Mouse (Mus musculus): ENCODE results near the gene Axdnd1. TPM values are rescaled to one million over a fixed set of nuclear protein-coding genes. Genes with fewer than 3 reads are reported as not detected.
A peak's percentile ranks its signal among the peaks of the same experiment; 100 is the strongest.

Gene Axdnd1
- polyA plus RNA-seq, 1 experiment from 2014 or later = 0.22 TPM

DNA sequence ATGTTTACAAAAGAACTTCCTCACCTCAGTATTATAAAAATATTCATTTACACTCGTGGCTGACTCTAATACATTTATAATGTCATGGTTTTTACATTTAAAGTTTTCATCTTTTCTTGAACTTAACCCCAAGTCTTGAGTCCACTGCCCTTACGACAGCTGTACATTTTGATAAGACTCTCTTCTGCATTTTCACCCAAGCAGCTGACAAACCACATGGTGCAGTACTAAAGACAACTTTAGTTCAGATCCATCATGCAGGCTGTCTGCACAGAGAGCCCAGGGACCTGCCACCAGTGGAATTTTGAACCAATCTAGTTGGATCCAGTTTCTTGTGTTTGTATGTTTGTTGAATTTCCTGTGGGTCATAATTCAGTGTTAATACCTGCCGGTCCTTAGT, 34.1 kb downstream of the Axdnd1 start:
- Histone ChIP-seq H3K9me3 (replicated peaks) (no peaks in the 10 kb centered on the region), H3K27me3 (no peaks in the 10 kb centered on the region), H3K4me2 (no peak overlapping the region), H3K36me3 (no peaks in the 10 kb centered on the region), H3K9ac (no peak overlapping the region), H3K4me3 (replicated peaks) (no peak overlapping the region), H3K27ac (no peak overlapping the region), H3K4me1 (no peaks in the 10 kb centered on the region)
- WGBS = 70% methylated on average over 3 of the region's 3 CpGs
- no peak for ATAC-seq (replicated peaks; ENCODE audit: low FRiP score)

DNA sequence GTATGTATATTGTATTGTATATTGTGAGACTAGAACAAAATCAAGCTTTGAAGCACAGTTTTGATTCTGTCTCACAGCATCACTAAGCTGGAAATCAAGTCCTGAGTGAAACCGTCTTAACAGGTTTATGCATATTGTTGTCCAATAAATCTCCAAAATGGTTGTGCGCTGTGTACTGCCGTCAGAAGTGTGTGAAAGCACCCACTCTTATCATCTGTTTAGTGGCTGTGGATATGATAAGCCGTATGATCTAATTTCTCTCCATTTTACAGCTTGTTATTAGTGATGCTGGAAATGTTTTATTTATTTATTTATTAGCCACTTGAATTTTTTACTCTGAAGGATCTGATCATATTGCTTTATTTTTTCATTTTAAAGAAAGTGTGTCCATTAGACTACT, 34.7 kb downstream of the Axdnd1 start:
- no peaks in the 10 kb centered on the region for H3K4me1 ChIP-seq
- no peak overlapping the region for H3K9ac ChIP-seq
- no peaks in the 10 kb centered on the region for H3K27me3 ChIP-seq
- no peaks in the 10 kb centered on the region for H3K36me3 ChIP-seq
- 85% methylated on average over 4 of the region's 4 CpGs for WGBS
- no peak overlapping the region for H3K27ac ChIP-seq
- H3K4me3 ChIP-seq (replicated peaks) = no peak overlapping the region
- no peaks in the 10 kb centered on the region for H3K9me3 ChIP-seq (replicated peaks)
- no peak overlapping the region for H3K4me2 ChIP-seq
- ATAC-seq (replicated peaks; ENCODE audit: low FRiP score) = no peak

DNA sequence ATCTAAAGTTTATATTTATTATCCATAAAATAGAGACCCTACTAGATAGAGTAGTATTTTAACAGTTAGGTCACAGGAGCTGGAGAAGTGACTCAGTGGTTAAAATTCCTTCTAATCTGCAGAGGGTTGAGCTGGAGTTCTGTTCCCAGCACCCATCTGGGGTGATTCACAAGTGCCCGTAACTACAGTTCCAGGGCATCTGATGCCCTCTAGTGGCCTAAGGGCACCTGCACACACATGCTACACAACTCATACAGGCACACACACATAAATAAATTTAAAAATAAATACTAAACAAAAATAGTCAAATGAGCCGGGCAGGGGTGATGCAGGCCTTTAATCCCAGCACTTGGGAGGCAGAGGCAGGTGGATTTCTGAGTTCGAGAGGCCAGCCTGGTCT, 39.7 kb downstream of the Axdnd1 start:
- ATAC-seq (replicated peaks; ENCODE audit: low FRiP score) = no peak
- no peak overlapping the region for H3K9ac ChIP-seq
- no peaks in the 10 kb centered on the region for H3K9me3 ChIP-seq (replicated peaks)
- WGBS = 92% methylated on average over 3 of the region's 3 CpGs
- no peak overlapping the region for H3K27ac ChIP-seq
- H3K4me3 ChIP-seq (replicated peaks) = no peak overlapping the region
- no peak overlapping the region for H3K4me2 ChIP-seq
- H3K36me3 ChIP-seq = no peaks in the 10 kb centered on the region
- no peaks in the 10 kb centered on the region for H3K27me3 ChIP-seq
- H3K4me1 ChIP-seq = no peaks in the 10 kb centered on the region

DNA sequence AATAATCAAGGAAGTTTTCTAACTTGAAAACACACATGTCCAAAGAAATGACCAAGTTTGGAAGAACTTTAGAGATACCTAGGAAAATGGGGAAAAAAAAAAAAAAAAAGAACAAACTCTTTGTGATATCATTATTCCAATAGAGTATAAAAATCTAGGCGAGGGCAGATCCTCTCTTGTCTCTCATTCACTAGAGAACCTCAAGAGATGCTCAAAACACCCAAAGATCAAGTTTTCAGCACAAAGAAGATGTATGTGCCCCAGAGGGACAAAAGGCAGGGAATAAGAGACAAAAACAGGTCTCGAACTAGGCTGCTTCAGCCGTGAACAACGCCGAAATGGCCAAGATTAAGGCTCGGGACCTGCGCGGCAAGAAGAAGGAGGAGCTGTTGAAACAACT, 55.2 kb downstream of the Axdnd1 start, which contains the start of gene Gm2000:
TSS of gene Gm2000 (plus strand) at position 301 of the 400 bp plus-strand sequence.
- no peaks in the 10 kb centered on the region for H3K36me3 ChIP-seq
- H3K4me3 ChIP-seq (replicated peaks) = no peak within 1 kb of the TSS
- H3K27ac ChIP-seq = no peak within 1 kb of the TSS
- no peak within 1 kb of the TSS for H3K9ac ChIP-seq
- H3K4me1 ChIP-seq = no peaks in the 10 kb centered on the region
- no peak within 1 kb of the TSS for H3K4me2 ChIP-seq
- WGBS = 88% methylated on average over 8 of the region's 8 CpGs
- 0 out of 2 replicates have a peak, but pooled peaks cover 4% of the 10 kb centered on the region for H3K9me3 ChIP-seq (replicated peaks)
- no peaks in the 10 kb centered on the region for H3K27me3 ChIP-seq
- no peak for ATAC-seq (replicated peaks; ENCODE audit: low FRiP score)

DNA sequence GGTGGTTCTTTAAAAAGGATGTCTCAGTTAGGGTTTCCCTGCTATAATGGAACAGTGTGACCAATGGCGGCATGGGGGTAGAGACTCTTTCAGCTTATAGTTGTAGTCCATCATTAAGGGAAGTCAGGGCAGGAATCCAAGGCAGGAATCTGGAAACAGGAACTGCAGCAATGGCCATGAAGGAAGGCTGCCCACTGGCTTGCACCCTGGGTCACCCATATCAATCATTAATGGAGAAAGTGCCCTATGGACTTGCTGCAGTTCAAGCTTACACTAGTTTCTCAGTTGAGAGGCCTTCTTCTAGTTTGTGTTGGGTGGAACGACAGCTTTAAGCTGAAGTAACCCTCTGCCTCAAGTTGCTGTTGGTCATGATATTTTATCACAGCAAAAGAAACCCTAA, 68.5 kb downstream of the Axdnd1 start:
- no peaks in the 10 kb centered on the region for H3K9me3 ChIP-seq (replicated peaks)
- no peak overlapping the region for H3K9ac ChIP-seq
- H3K4me3 ChIP-seq (replicated peaks) = no peak overlapping the region
- no peak overlapping the region for H3K27ac ChIP-seq
- no peak for ATAC-seq (replicated peaks; ENCODE audit: low FRiP score)
- WGBS = 75% methylated on average over 2 of the region's 2 CpGs
- no peak overlapping the region for H3K4me2 ChIP-seq
- H3K36me3 ChIP-seq = no peaks in the 10 kb centered on the region
- no peaks in the 10 kb centered on the region for H3K27me3 ChIP-seq
- H3K4me1 ChIP-seq = no peaks in the 10 kb centered on the region

DNA sequence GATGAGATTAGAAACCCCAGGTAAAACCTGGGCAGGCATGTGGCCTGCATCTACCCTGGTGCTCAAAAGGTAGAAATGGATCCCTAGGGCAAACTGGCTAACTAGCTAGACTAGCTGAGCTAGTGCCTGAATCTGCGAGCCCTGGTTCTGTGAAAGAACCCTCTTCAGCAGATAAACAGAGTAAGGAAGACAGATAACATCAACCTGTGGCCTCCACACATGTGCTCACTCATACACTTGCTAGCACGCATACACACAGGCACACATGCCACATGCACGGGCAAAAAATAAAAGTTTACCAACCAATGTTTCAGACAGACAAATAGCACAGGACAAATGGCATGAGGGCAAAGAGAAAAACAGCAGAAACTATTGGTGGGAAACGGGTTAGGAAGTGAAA, 70.5 kb downstream of the Axdnd1 start:
- Histone ChIP-seq H3K27ac (no peak overlapping the region), H3K9ac (no peak overlapping the region), H3K36me3 (no peaks in the 10 kb centered on the region), H3K4me1 (no peaks in the 10 kb centered on the region), H3K4me3 (replicated peaks) (no peak overlapping the region), H3K9me3 (replicated peaks) (no peaks in the 10 kb centered on the region), H3K27me3 (no peaks in the 10 kb centered on the region), H3K4me2 (no peak overlapping the region)
- ATAC-seq (replicated peaks; ENCODE audit: low FRiP score) = no peak
- 86% methylated on average over 4 of the region's 4 CpGs for WGBS

DNA sequence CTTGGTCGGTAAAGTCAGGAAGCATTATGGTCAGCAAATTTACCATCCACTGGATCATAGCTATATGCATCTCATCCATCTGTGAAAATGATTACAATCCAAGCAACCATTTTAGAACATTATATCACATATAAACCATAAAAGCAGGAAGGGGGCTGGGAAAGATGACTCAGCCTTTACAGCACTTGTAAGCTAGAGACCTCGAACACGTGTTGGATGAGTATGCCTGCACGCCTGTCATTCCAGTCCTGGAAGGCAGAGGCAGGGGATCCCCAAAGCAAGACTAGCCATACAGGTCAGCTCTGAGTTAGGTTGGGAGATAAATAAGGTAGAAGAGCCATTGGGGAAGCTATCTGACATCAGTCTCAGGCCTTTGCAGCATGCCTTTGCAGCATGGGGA, 71.9 kb downstream of the Axdnd1 start:
- H3K9me3 ChIP-seq (replicated peaks) = no peaks in the 10 kb centered on the region
- H3K4me3 ChIP-seq (replicated peaks) = no peak overlapping the region
- no peak overlapping the region for H3K27ac ChIP-seq
- no peaks in the 10 kb centered on the region for H3K27me3 ChIP-seq
- no peak overlapping the region for H3K4me2 ChIP-seq
- no peaks in the 10 kb centered on the region for H3K4me1 ChIP-seq
- H3K36me3 ChIP-seq = no peaks in the 10 kb centered on the region
- no peak for ATAC-seq (replicated peaks; ENCODE audit: low FRiP score)
- WGBS = 82% methylated on average over 4 of the region's 4 CpGs
- no peak overlapping the region for H3K9ac ChIP-seq

DNA sequence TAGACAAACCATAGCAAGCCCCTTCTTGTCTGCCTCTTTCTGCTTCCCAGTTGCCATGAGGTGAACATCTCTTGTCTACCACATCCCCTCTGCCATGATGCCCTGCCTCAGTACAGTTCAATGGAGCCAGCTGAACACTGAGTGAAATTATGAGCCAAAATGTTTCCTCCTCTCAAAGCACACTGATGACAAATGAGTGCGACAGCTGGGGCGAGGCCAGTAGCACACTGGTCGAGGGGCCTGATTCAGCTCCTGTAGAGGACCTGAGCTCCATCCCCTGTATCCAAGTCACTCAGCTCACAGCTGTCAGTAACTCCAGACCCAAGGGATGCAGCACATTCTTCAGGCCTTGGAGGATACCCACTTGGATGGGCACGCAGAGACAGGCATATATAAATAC, 75.3 kb downstream of the Axdnd1 start:
- H3K4me2 ChIP-seq = no peak overlapping the region
- no peaks in the 10 kb centered on the region for H3K9me3 ChIP-seq (replicated peaks)
- H3K27me3 ChIP-seq = no peaks in the 10 kb centered on the region
- ATAC-seq (replicated peaks; ENCODE audit: low FRiP score) = no peak
- WGBS = 91% methylated on average over 4 of the region's 4 CpGs
- H3K9ac ChIP-seq = no peak overlapping the region
- no peaks in the 10 kb centered on the region for H3K4me1 ChIP-seq
- H3K36me3 ChIP-seq = no peaks in the 10 kb centered on the region
- no peak overlapping the region for H3K4me3 ChIP-seq (replicated peaks)
- H3K27ac ChIP-seq = no peak overlapping the region

DNA sequence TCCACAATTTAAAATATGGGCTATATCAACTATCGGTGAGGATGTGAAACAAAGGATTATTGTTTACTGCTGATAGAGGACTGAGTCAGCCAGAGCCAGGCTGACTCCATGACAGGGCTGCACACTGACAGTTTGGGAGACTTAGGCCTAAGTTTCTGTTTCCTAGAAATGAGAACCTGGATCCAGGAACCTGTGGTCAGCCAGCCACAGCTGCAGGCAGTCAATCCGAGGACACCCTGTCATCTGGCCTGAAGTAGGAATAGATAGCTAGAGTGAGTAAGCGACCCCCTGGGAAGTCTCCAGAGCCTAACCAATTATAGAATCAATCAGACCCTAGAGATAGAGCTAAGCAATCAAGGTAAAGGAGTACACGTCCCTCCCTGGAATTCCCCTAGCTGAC, 76.5 kb downstream of the Axdnd1 start:
- Histone ChIP-seq H3K27me3 (no peaks in the 10 kb centered on the region), H3K27ac (no peak overlapping the region), H3K36me3 (no peaks in the 10 kb centered on the region), H3K4me1 (no peaks in the 10 kb centered on the region), H3K4me2 (no peak overlapping the region), H3K9ac (no peak overlapping the region), H3K9me3 (replicated peaks) (no peaks in the 10 kb centered on the region), H3K4me3 (replicated peaks) (no peak overlapping the region)
- no peak for ATAC-seq (replicated peaks; ENCODE audit: low FRiP score)
- 75% methylated on average over 4 of the region's 4 CpGs for WGBS

DNA sequence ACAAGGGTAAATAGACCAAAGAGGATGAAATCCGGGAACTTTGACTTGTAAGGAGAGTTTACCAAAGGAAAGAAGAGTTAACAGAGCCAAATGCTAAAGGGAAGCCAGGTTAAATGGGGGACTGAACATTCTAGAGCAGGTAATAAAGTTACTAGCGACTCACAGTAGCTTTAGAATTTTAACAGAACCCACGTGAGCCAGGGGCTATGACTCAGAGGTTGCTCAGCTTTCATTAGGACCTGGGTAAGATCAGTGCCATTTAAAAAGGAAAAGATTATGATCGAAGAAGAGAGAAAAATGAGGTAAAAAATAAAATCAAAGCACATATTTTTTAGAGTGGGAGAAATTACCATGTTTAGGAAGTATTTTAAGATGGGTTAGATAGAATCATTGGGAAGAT, 80.1 kb downstream of the Axdnd1 start:
- WGBS = 75% methylated on average over 4 of the region's 4 CpGs
- H3K4me1 ChIP-seq = no peaks in the 10 kb centered on the region

DNA sequence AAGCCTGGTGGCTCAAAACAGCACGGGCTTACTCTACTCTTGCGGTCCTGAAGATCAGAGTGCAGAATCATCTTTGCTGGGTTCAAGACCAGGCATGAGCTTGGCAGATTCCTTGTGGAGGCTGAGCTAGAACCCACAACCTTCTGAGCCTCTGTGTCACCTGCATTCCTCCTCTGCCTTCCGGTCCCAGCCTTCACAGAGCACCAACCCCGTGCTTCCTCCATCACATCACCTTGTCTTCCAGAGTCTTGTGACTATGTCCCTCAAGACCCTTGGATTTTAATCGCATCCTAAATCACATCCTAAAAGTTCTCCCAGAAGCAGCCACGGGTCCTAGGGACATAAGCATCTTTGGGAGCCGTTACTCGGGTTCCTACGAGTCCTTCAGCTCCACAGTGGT, 97.8 kb downstream of the Axdnd1 start:
- no peak for ATAC-seq (replicated peaks; ENCODE audit: low FRiP score)

More for the DNA sequence above, 80.1 kb downstream of the Axdnd1 start:
- no peaks in the 10 kb centered on the region for H3K36me3 ChIP-seq
- H3K9me3 ChIP-seq (replicated peaks) = no peaks in the 10 kb centered on the region
- H3K27ac ChIP-seq = no peak overlapping the region
- H3K9ac ChIP-seq = no peak overlapping the region
- H3K27me3 ChIP-seq = no peaks in the 10 kb centered on the region
- ATAC-seq (replicated peaks; ENCODE audit: low FRiP score) = no peak
- H3K4me3 ChIP-seq (replicated peaks) = no peak overlapping the region
- no peak overlapping the region for H3K4me2 ChIP-seq

DNA sequence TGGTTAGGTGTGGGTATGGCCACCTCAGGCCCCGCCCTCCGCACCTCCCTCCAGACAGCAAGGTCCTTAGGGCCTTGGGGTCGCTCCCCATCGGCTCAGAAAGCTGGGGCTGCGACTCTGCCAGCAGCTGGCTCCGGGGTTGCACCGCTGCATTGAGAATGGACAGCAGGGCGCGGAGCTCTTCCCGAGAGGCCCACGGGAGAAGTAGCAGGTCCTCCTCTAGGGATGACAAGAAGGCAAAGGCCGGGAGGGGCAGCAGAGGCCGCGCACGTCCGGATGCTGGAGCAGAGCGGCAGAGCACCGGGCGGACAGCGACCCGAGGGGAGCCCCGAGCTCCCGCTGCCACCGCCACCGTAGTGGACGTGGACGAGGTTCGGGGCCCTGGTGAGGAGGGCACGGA, 110.3 kb downstream of the Axdnd1 start, which contains the start of gene Nphs2:
TSS of gene Nphs2 (plus strand) at position 98 of the 400 bp plus-strand sequence.
- Histone ChIP-seq H3K4me1 (peaks cover 6% of the 10 kb centered on the region), H3K27ac (no peak within 1 kb of the TSS), H3K36me3 (no peaks in the 10 kb centered on the region), H3K27me3 (peaks cover 62% of the 10 kb centered on the region), H3K9ac (no peak within 1 kb of the TSS), H3K4me3 (replicated peaks) (peak within 1 kb of the TSS; percentile 33), H3K4me2 (peak within 1 kb of the TSS; percentile 53), H3K9me3 (replicated peaks) (no peaks in the 10 kb centered on the region)
- peak; percentile 43; the same call in 1 of the 2 replicates for ATAC-seq (replicated peaks; ENCODE audit: low FRiP score)
- WGBS = 2% methylated on average over 29 of the region's 29 CpGs

More for the DNA sequence above, 97.8 kb downstream of the Axdnd1 start:
- no peak overlapping the region for H3K27ac ChIP-seq
- H3K4me3 ChIP-seq (replicated peaks) = no peak overlapping the region
- H3K27me3 ChIP-seq = no peaks in the 10 kb centered on the region
- 81% methylated on average over 9 of the region's 9 CpGs for WGBS
- H3K9ac ChIP-seq = no peak overlapping the region
- H3K36me3 ChIP-seq = no peaks in the 10 kb centered on the region
- no peaks in the 10 kb centered on the region for H3K4me1 ChIP-seq
- H3K9me3 ChIP-seq (replicated peaks) = no peaks in the 10 kb centered on the region
- H3K4me2 ChIP-seq = no peak overlapping the region

DNA sequence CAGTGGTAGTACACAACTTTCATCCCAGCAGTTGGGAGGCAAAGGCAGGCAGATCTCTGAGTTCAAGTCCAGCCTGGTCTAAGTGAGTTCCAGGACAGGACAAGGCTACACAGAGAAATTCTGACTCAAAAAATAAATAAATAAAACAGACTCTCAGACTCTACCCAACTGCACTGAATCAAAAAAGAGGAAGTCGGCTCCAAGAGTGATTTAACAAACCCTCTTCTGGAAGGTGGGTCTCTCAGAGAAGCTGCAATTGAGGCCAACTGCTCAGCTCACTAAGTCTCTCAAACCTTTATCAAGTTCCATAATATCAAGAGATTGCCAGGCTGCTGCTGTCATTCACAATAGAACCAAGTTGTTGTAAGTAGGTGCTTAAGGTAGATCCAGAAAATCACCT, 112.4 kb downstream of the Axdnd1 start:
- 62% methylated on average over 1 of the region's 1 CpGs for WGBS
- Histone ChIP-seq H3K4me2 (no peak overlapping the region), H3K27ac (no peak overlapping the region), H3K9me3 (replicated peaks) (no peaks in the 10 kb centered on the region), H3K4me3 (replicated peaks) (no peak overlapping the region), H3K27me3 (peaks cover 82% of the 10 kb centered on the region), H3K36me3 (no peaks in the 10 kb centered on the region), H3K9ac (no peak overlapping the region), H3K4me1 (peaks cover 8% of the 10 kb centered on the region)
- ATAC-seq (replicated peaks; ENCODE audit: low FRiP score) = no peak
